Mouse (Mus musculus): ENCODE measurements around the gene Oxa1l.

- peak; percentile 23; the same call in 1 of the 2 replicates for TF ChIP-seq CTCF (IDR thresholded peaks at IDR 0.05; ENCODE audit: extremely low read depth, insufficient read length, insufficient replicate concordance, low read depth, low read length)
- TF ChIP-seq POLR2A (IDR thresholded peaks at IDR 0.05; ENCODE audit: low read depth, low read length): no peak
These were observed 6.2 kb upstream of the Oxa1l start for GRCm38 (mm10) chr14:54354406-54354805.

All from small intestine, adult 2 months (tissue).